Comparison of ENCODE assay signal across 8 mouse cellular contexts in the genomic region with DNA sequence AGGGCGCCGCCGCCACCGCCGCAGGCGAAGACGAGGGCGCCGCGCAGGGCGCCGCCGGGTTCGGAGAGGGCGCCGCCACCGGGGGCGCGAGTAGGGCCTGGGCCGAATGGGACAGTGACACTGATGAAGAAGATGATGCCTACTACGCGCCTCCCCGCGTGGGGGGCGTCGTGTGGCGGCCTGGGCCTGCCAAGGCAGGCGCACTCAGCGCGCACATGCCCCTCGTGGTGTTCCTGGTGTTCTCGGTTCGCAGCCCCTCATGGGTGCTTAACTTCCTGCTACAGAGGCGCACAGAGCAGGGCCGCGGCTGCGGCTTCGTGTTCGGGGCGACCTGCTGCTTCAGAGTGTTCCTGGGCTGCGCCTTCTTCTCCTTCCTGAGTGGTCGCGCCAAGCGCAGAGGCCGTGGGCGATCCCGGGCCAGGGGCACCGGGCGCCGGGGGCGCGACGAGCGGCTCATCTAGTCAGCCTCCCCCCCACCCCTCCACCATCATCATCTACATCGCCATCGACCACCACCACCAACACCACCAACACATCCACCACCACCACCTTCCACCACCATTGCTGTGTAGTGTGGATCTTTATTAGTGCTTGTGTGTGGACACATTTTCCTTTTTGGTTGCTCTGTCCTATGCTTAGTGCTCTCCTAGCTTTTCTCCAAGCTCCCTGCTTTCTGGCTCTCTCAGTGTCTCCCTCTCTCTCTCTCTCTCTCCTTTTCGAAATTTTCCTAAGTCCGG. TPM values are rescaled to one million over a fixed set of nuclear protein-coding genes. Genes with fewer than 3 reads are reported as not detected.
DNase-seq lines count a peak whose midpoint lies in the region; ATAC-seq lines count a peak whose summit lies in the region.

No protein-coding gene starts in this region.

- peak overlapping the region; percentile 97 for H3K27ac ChIP-seq in forebrain, embryonic 13.5 days

- H3K4me2 ChIP-seq in forebrain, embryonic 13.5 days: peak overlapping the region; percentile 63

- H3K9ac ChIP-seq in forebrain, embryonic 13.5 days: peak overlapping the region; percentile 94

- peak; percentile 30 to 62 for DNase-seq in left cerebral cortex, postnatal 25 days (ENCODE audit: low spot score in 2 of 2)
- DNase-seq in left cerebral cortex, postnatal 14 days (ENCODE audit: low spot score in 2 of 2): no peak
- DNase-seq in adrenal gland, adult 2 months: peak; percentile 58
- DNase-seq in kidney, adult 18-20 months: peak; percentile 42
- peak; percentile 32 for DNase-seq in lung, postnatal 10 days
- peak; percentile 54 to 62 for DNase-seq in spleen, postnatal 10 days (ENCODE audit: low spot score in 2 of 2)
- DNase-seq in layer of hippocampus, adult 9-10 months (ENCODE audit: low spot score): no peak

- intact Hi-C loops in left cerebral cortex, postnatal 25 days (cut with DNase I): loop anchor here (5.0 kb wide), 2 partner anchors 343 to 528 kb away; no protein-coding TSS in a partner anchor
- intact Hi-C loops in left cerebral cortex, postnatal 14 days (cut with DNase I): no loop called here

- H3K27me3 ChIP-seq in forebrain, embryonic 13.5 days: no peaks in the 10 kb centered on the region

- H3K4me1 ChIP-seq in forebrain, embryonic 13.5 days: peaks cover 43% of the 10 kb centered on the region

- ATAC-seq in forebrain, embryonic 13.5 days: no peak

- no peaks in the 10 kb centered on the region for H3K36me3 ChIP-seq in forebrain, embryonic 13.5 days (ENCODE audit: poor library complexity, severe bottlenecking)

- H3K9me3 ChIP-seq in forebrain, embryonic 13.5 days (replicated peaks): peaks cover 4% of the 10 kb centered on the region

- peak overlapping the region; percentile 97 for H3K4me3 ChIP-seq in forebrain, embryonic 13.5 days

- WGBS in forebrain, embryonic 13.5 days: 42% methylated on average over 40 of the region's 58 CpGs

RNA-seq across cellular contexts. Expression of gene Gm20721, which starts 17.4 kb away (rescaled TPM):
- total RNA-seq in left cerebral cortex, postnatal 25 days (2021): 1 to 10 TPM; 2.2 to 3.0 TPM
- total RNA-seq in left cerebral cortex, postnatal 14 days (2021): 1 to 10 TPM; 2.3 to 2.7 TPM
- 1 to 10 TPM; 2.1 to 2.5 TPM for total RNA-seq in adrenal gland, adult 2 months (2021)
- polyA plus RNA-seq in adrenal gland, adult 2 months (2012; rRNA removed): 0.07 TPM in 1 of 2 replicates, not detected in the other
- 9.4 TPM in 2 replicates for polyA plus RNA-seq in forebrain, embryonic 13.5 days (2015; fragmentation: Nextera tagmentation; extraction: Ambion mirVana)

RNA-seq across cellular contexts. Expression of gene Gnas, which starts 45.0 kb away (rescaled TPM):
- total RNA-seq in left cerebral cortex, postnatal 25 days (2021): 1,000 to 10,000 TPM; 1,712 to 1,744 TPM
- total RNA-seq in left cerebral cortex, postnatal 14 days (2021): 1,000 to 10,000 TPM; 1,818 to 2,021 TPM
- 1,000 to 10,000 TPM; 2,774 to 2,898 TPM for total RNA-seq in adrenal gland, adult 2 months (2021)
- 1,329 and 1,576 TPM in 2 replicates for polyA plus RNA-seq in adrenal gland, adult 2 months (2012; rRNA removed)
- 976 and 1,086 TPM in 2 replicates for polyA plus RNA-seq in forebrain, embryonic 13.5 days (2015; fragmentation: Nextera tagmentation; extraction: Ambion mirVana)

Comparison
In these comparisons a context has a peak if more than half of its experiments do, and no peak if none do; other contexts are left out.
1. DNase-seq: peak in left cerebral cortex, postnatal 25 days (2 of 2), adrenal gland, adult 2 months (single experiment), kidney, adult 18-20 months (single experiment), lung, postnatal 10 days (single experiment) and spleen, postnatal 10 days (2 of 2); none in left cerebral cortex, postnatal 14 days (0 of 2) and layer of hippocampus, adult 9-10 months (single experiment).